Mouse (Mus musculus) 3134 (cell line): ENCODE measurements around the gene Fut1.

Source experiments
- DNase-seq: peaks from one replicate; pipeline ENCODE4 v3.0.0-alpha.2; 2011; ENCODE audit warnings: low spot score; ENCODE audit not compliant: insufficient read length; ENCODE audit errors: extremely low read depth

The Fut1 gene

GRCm38 (mm10) chr7:45598960-45599879, 17.9 kb upstream of the Fut1 start:
- DNase-seq, result no peak

- peak; percentile 31 for DNase-seq
Observed at GRCm38 (mm10) chr7:45605704-45606289, 11.3 kb upstream of the Fut1 start.

GRCm38 (mm10) chr7:45609511-45609910, 7.6 kb upstream of the Fut1 start:
- DNase-seq, result no peak

GRCm38 (mm10) chr7:45616277-45616676, 812 bp upstream of the Fut1 start:
- DNase-seq, result peak; percentile 53

- DNase-seq, result no peak
Observed at GRCm38 (mm10) chr7:45618316-45618715, 1.2 kb downstream of the Fut1 start.

- no peak for DNase-seq
Observed at GRCm38 (mm10) chr7:45619592-45619991, 2.5 kb downstream of the Fut1 start.

- no peak for DNase-seq
Observed at GRCm38 (mm10) chr7:45621443-45621842, 4.4 kb downstream of the Fut1 start, which contains the start of gene Izumo1. Izumo1 (plus strand) TSS chr7:45621811.

GRCm38 (mm10) chr7:45623507-45623906, 6.4 kb downstream of the Fut1 start:
- peak; percentile 35 for DNase-seq

GRCm38 (mm10) chr7:45624718-45625117, 7.6 kb downstream of the Fut1 start:
- no peak for DNase-seq

- no peak for DNase-seq
Observed at GRCm38 (mm10) chr7:45625481-45625880, 8.4 kb downstream of the Fut1 start.

- no peak for DNase-seq
Observed at GRCm38 (mm10) chr7:45626571-45627076, 9.5 kb downstream of the Fut1 start.

GRCm38 (mm10) chr7:45627261-45627660, 10.2 kb downstream of the Fut1 start, which contains the start of gene Rasip1:
Rasip1 (plus strand) TSS chr7:45627488.
- DNase-seq, result no peak

- no peak for DNase-seq
Observed at GRCm38 (mm10) chr7:45628364-45629294, 11.5 kb downstream of the Fut1 start.

- DNase-seq, result no peak
Observed at GRCm38 (mm10) chr7:45630064-45630907, 13.2 kb downstream of the Fut1 start.

GRCm38 (mm10) chr7:45632499-45632898, 15.4 kb downstream of the Fut1 start:
- no peak for DNase-seq

- no peak for DNase-seq
Observed at GRCm38 (mm10) chr7:45634946-45635681, 18.0 kb downstream of the Fut1 start.

GRCm38 (mm10) chr7:45635711-45636688, 18.9 kb downstream of the Fut1 start:
- no peak for DNase-seq

- DNase-seq, result no peak
Observed at GRCm38 (mm10) chr7:45637710-45638109, 20.6 kb downstream of the Fut1 start.
